Mouse (Mus musculus) adrenal gland (tissue): ENCODE measurements around the gene Tapbp.
"Not testable (repeated sequence)": the region's sequence is repeated elsewhere in the genome, so short reads cannot be mapped to it uniquely, and the experiment has no call there.

Source experiments
- intact Hi-C: fragments of 180-260 bp; cut with DNase I; formaldehyde crosslinking; loops from one replicate; pipeline ENCODE4 v1.15.1; 2025

Gene Tapbp

DNA sequence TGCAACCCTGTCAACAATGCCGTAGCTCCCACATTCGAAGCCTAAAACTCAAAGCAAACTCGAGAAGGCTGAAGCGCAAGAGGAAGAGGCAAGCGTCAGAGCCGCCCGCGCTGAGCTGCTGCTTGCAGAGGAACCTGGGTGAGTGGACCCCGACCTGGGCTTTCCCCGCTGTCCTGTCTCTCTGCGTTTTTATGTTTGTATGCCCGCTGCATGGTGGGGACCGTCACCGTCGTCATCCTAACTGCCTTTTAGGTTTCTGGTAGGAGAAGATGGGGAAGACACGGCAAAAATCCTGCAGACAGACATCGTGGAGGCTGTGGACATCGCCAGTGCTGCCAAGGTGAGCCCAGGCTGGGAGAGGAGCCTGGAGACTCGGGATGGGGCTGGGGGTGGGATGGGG, 25.7 kb downstream of the Tapbp start:
- intact Hi-C loops = no loop called here

- intact Hi-C loops = no loop called here
These were observed 27.8 kb downstream of the Tapbp start for GRCm38 (mm10) chr17:33943454-33943853.

DNA sequence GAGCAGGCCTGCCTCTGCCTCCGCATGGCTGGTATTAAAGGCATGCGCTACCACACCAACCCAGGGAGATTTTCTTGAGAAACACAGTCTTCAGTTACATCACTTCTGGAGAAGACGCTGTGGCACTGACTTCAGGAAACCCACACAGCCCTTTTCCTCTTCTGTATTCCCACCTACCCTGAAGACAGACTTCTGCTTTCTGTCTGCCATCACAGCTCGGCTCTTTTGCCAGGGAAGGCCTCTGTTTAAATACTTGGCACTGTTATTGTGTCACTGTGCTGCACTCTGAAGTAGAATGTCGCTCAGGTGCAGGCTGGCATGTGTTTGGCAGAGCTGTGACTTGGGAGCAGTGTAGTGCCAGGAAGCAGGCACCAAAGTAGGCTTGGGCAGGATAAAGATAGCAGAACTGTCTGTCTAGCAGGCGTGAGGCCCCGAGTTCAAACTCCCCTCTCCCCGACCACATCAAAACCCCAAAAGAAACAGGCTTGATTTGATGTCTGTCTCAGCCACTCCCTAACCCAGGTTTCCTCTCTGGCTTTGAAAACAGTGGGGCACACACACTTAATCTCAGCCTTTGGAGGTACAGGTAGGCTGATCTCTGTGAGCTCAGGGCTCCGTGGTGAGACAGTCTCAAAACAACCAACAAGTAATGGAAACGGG, 31.9 kb downstream of the Tapbp start:
- intact Hi-C loops = no loop called here

DNA sequence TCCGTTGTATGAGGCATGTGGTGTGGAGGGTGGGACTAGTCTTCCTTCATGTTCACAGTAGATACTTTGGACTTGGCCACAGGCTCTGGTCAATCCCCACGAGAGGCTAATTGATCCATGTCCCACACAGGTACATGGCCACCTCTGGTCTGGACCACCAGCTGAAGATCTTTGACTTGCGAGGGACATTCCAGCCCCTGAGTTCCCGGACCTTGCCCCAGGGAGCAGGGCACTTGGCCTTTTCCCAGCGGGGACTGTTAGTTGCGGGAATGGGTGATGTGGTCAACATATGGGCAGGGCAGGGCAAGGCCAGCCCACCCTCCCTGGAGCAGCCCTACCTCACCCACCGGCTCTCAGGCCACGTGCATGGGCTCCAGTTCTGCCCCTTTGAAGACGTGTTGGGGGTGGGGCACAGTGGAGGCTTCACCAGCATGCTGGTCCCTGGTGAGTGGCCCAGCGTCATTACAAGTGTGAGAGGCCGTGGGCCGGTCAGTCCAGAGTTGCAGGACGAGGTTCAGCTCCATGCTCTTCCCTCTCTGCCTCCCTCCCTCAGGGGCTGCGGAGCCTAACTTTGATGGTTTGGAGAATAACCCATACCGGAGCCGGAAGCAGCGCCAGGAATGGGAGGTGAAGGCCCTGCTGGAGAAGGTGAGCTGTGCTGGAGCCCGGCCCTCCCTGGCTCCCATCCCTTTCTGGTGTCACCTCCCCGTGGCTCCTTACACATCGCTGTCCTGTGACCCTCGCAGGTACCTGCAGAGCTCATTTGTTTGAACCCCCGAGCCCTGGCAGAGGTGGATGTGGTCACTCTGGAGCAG, 32.6 kb downstream of the Tapbp start:
- intact Hi-C loops = no loop called here

DNA sequence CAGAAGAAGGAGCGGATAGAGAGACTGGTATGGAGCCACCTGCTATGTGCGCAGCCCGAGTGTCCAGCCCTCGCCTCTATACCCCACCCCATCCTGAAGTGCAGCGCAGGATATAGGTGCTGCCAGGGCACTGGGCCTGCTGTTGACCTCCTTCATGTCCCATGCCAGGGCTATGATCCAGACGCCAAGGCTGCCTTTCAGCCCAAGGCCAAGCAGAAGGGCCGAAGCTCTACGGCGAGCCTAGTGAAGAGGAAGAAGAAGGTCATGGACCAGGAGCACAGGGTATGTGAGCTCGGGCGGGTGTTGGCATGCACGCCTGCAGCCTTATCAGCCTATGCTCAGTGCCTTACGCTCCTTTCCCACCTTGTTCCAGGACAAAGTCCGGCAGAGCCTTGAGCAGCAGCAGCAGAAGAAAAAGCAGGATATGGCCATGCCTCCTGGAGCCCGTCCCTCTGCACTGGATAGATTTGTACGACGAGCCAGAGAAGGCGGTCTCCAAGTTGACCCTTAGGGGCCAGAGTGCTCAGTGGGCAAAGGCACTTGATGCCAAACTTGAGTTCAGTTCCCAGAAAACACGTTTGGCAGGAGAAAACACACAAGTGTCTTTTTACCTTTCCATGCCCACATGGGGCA, 33.3 kb downstream of the Tapbp start:
- intact Hi-C loops = no loop called here

DNA sequence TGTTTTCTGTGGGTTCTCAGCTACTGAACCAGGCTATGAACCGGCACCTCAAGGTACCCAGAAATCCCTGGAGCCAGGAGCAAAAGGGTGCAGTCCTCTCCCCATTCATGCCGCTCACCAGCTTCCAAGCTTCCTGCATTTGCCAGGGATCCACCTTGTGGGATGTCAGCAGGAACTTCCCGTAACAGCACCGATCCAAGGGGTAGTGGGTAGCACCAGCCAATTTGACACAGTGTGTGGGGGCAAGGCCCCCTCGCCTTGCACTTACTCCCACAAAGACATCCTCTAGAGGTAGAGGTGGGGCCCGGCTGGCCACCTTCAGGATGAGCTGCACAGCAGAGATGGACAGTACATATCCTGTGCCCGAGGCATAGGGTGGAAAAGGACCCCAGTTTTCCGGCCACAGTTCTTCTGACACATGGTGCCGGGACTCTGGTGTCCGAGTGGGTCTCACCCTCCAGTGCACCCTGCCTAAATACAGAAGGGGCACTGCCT, 34.5 kb downstream of the Tapbp start:
- intact Hi-C loops = no loop called here

DNA sequence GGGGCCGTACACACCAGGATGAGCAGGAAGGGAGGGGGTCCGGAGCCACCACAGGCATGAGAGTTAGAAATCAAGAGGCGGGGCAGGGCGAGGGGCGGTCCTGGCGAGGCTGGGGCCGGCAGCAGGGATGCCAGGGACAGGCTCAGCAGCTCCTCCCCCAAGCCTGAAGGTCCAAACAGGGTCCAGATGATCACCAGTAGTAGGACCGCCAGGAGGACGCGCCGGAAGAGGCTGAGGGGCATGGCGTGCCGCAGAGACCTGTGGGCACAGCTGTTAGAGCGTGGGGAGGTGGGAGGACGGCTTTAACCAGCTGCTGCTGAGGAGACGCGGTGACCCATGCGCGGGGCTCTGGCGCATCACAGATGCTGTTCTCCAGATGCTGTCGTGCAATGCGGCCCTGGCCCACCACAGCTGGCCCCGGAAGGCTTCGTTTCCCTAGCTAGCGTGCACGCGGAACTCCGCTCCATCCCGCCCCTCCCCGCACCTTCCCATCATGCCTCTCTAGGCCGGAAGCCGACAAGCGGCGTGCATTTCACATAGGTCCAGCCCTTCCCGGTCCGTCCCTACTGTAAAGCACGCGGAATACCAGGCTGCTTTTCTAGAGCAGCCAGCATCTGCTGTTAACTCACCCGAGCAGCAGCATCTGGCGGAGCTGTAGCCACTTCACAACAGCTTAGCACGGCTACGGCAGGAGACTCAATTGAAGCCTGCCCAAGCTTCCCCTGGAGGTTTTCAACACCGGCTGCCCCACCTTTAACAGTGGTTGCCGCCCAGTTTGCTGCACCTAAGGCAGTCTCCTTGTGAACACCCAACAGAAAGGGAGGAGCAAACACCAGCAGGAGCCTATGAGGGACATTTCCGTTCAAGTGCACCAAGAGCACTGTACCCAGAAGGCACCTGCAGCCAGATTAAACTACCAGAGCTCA, 35.6 kb downstream of the Tapbp start, which contains the start of gene B3galt4:
Gene B3galt4 (minus strand): TSS at position 468 of the 926 bp plus-strand sequence.
- intact Hi-C loops = no loop called here

GRCm38 (mm10) chr17:33952015-33952414, 36.3 kb downstream of the Tapbp start:
- intact Hi-C loops = not testable (repeated sequence)

DNA sequence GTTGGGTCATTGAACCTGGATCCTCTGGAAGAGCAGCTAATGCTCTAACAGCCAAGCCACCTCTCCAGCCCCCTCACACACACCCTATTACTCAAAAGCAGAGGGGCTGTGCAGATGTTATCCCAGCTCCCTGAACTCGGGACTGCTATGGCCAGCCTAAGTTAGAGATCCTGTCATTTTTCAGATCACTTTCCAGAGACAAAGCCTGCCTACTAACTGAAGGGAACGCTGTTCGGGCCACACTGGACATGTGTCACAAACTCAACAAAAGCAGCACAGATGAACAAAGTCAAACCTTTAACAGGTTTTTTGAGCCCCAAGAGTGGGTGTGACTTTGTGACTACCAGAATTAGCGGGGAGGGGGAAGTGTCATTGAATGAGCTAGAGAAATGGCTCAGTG, 37.2 kb downstream of the Tapbp start:
- intact Hi-C loops = no loop called here

DNA sequence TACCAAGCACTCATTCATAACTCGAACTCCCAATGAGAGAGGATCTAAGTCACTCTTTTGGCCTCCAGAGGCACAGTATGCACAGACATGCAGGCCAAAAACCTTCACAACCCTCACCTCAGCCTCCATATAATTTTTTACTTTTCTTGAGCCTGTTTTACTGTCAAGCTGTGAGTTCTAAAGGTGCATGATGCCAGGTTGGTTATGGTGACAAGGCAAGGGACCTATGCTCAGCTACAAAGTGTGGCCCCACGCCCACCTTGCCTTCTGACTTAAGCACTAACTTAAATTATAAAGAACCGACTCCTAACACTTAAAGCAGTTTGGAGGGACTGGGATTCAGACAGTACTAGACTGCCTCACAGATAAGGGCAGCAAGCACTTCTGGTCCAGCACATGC, 37.6 kb downstream of the Tapbp start:
- intact Hi-C loops = no loop called here

DNA sequence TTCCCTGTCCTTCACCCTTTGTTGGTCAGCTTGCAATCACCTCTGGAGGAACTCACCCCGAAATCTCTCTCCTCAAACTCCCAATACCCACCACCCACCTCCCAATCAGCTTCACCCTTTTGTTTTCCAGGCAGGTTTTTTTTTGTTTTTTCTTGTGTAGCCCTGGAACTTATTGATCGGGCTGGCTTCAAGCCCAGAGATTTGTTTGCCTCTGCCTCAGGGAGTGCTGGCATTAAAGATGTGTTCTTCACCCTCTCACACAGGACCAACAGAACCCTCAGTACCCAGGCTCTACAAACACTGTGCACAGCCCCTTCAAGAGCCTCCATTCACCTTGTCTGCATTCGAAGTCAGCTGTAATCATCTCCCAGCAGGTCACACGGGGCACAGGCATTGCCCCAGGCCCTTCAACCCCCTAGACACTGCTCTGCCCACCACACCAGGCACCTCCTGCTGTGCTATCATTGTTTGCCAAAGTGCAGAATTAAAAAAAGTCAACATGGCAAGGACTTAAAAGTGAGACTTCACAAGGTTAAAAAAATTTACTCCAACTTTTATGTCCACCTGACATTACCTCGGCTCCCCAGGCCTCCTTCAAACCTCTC, 38.4 kb downstream of the Tapbp start:
- intact Hi-C loops = no loop called here

DNA sequence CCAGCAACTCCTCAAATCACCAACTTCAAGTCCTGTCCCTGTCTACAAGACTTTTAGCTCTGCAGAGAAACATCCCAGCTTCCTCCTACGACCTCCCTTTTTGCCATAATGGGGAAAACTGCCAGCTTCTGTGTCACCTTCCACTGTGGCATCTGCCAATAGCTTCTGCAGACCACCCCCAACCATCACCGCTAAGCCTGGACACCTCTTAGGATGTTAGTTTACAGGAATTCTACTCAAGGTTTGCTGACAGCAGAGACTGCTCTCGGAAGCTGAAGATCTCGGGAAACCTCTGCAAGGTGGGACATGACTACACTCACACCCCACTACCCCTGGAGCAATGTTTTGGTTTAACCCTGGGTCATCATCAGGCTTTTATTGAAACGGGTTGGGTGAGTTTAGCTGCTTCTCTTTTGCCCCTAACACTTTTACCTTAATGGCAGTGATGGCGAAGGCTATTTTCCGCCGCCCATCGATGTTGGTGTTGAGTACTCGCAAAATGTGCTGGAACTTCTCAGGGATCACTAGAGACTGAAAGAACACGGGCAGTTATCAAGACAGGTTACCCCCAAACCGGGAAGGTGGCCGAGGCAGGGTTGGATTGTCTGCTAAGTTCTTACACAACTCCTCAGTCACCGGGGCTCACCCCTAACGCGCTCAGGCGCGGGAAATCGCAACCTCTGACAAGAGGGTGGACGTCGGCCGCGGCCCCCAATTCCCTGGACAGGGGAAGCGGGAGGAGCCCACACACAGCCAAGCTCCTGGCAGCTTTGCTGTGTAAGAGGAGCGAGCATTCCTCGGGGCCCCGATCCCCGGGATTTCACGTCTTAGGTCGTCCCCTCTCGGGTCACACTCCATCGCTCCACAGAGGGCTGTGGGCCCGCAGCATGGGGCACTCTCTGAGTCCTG, 39.2 kb downstream of the Tapbp start:
- intact Hi-C loops = loop anchor here (5.0 kb wide), 1 partner anchor 1402 kb away; no protein-coding TSS in a partner anchor

GRCm38 (mm10) chr17:33955555-33956214, 40.0 kb downstream of the Tapbp start, which contains the start of the genes Vps52 and Rps18:
Gene Vps52 (plus strand): TSS chr17:33955812.
Gene Rps18 (minus strand): TSS chr17:33956001.
- intact Hi-C loops = loop anchor here (5.0 kb wide), 1 partner anchor 1402 kb away; no protein-coding TSS in a partner anchor

DNA sequence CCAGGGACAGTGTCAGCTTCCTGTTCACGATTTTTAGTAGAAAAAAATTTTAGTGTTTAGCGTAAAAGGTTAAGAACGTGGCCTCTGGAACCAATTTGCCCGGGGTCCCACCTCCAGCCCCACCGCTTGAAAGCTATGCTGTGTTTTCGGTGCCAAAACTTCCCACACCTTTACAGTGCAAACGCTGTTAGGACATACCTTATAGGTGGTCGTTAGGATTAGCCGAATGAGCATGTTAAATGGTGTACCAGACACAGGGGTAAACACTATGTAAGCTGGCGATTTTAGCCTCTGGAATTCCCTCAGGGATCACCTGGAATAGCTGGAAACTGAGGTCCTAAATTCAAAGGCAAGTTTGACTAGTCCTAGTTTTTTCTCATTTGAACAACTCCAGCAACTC, 40.6 kb downstream of the Tapbp start:
- intact Hi-C loops = loop anchor here (5.0 kb wide), 1 partner anchor 1401 kb away; no protein-coding TSS in a partner anchor

GRCm38 (mm10) chr17:33957493-33957892, 41.8 kb downstream of the Tapbp start:
- intact Hi-C loops = loop anchor here (5.0 kb wide), 1 partner anchor 1400 kb away; no protein-coding TSS in a partner anchor

DNA sequence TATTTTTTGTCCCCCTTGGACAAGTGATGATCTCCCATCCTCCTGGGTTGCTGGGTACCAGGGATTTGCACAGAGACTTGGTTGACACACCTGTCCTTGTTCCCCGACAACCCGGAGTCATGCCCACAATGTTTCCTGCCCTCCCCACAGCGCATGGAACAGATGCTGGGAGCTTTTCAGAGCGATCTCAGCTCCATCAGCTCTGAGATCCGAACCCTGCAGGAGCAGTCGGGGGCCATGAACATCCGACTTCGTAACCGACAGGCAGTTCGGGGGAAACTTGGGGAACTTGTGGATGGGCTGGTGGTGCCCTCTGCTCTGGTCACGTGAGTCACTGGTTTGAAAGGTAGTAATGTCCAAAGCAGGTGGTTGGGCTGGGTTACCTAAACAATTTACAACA, 42.8 kb downstream of the Tapbp start:
- intact Hi-C loops = loop anchor here (2.0 to 5.0 kb wide), 2 partner anchors 62 to 1399 kb away; no protein-coding TSS in a partner anchor

- intact Hi-C loops = loop anchor here (2.0 to 5.0 kb wide), 2 partner anchors 62 to 1398 kb away; no protein-coding TSS in a partner anchor
These were observed 43.4 kb downstream of the Tapbp start for GRCm38 (mm10) chr17:33959135-33959534.

DNA sequence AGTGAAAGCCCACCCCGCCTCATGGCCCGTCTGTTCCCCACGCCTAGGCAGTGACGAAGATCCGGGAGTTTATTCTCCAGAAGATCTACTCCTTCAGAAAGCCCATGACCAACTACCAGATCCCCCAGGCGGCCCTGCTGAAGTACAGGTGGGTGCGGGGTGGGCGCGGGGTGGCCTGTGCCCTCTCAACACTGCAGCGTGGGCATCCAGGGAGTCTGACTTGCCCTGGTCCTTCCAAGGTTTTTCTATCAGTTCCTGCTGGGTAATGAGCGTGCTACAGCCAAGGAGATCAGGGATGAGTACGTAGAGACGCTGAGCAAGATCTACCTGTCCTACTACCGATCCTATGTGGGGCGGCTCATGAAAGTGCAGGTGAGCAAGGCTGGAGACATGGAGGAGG, 44.2 kb downstream of the Tapbp start:
- intact Hi-C loops = loop anchor here (2.0 to 5.0 kb wide), 2 partner anchors 61 to 1397 kb away; no protein-coding TSS in a partner anchor
